Mouse (Mus musculus) bone marrow, adult 2 months (tissue): ENCODE results near the gene Cma2.
"Not testable (repeated sequence)": the region's sequence is repeated elsewhere in the genome, so short reads cannot be mapped to it uniquely, and the experiment has no call there.

ENCODE experiments used
- CTCF ChIP-seq: fragments of 200-500 bp; IDR thresholded peaks from 2 replicates; pipeline ENCODE4 v1.5.1; 2011; ENCODE audit warnings: low read length, control low read depth; ENCODE audit not compliant: control insufficient read depth, insufficient read depth
- POLR2A ChIP-seq: fragments of 200-500 bp; IDR thresholded peaks from 2 replicates; pipeline ENCODE4 v1.6.1; 2011; ENCODE audit warnings: low read depth, mild to moderate bottlenecking, control low read depth, low read length, borderline replicate concordance; ENCODE audit not compliant: control insufficient read depth

GRCm38 (mm10) chr14:56021305-56021704 lies 70.5 kb downstream of the Cma2 start:
- not testable (repeated sequence) for TF ChIP-seq CTCF, POLR2A
